9 mouse cellular contexts compared by ENCODE assay signal in the genomic region with DNA sequence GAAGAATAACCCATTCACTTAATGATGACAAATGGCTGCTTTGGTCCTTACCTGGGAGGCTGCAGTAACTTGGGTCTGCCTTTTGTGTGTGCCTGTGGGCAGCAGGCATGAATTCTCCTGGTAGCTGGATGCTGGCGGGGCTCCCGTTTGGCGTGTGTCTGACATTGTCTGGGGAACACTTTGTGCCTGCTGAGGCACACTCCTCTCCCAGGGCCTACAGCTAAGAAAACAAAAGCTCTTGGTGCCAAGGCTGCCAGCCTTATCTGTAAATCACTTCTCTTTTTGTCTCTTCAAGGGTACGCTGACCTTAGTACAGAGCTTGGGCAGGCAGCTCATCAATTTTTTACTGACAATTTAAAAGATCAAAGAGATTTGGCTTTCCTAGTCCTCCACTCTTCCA.
DNase-seq lines count a peak whose midpoint lies in the region; ATAC-seq lines count a peak whose summit lies in the region.
"Had no signal": no experiment of that assay in that cellular context is flagged by ENCODE, and none has a peak within 500 bp of the region (broad histone marks: within the 10 kb centered on the region; RNA-seq: fewer than 3 reads in every experiment).

No protein-coding gene starts in this region.

- ATAC-seq in cerebellum, adult (ENCODE audit: insufficient number of reproducible peaks, low FRiP score, low TSS enrichment): no peak

- peak; percentile 3 to 14 for DNase-seq in cerebellum, postnatal 25 days
- DNase-seq in lung, adult 18-20 months: peak; percentile 11 to 34
- no peak for DNase-seq in lung, postnatal 25 days (ENCODE audit: low spot score)
- peak; percentile 22 to 29 for DNase-seq in heart, postnatal 36 days
- DNase-seq in ovary, postnatal 10 days (ENCODE audit: low spot score): peak; percentile 2
- DNase-seq in left cerebral cortex, adult 11 months (ENCODE audit: low spot score): no peak
- DNase-seq in spleen, postnatal 36 days (ENCODE audit: low spot score in 2 of 2): no peak
- DNase-seq: gastrocnemius, postnatal 14 days had no signal

- intact Hi-C loops in heart, postnatal 36 days (cut with DNase I): loop anchor here (5.0 kb wide), 2 partner anchors 236 to 556 kb away; no protein-coding TSS in a partner anchor

Comparison
In these comparisons a context has a peak if more than half of its experiments do, and no peak if none do; other contexts are left out.
1. DNase-seq: peak in cerebellum, postnatal 25 days (2 of 2), lung, adult 18-20 months (2 of 2), heart, postnatal 36 days (2 of 2) and ovary, postnatal 10 days (single experiment); none in lung, postnatal 25 days (single experiment), left cerebral cortex, adult 11 months (single experiment) and spleen, postnatal 36 days (0 of 2).